Mouse (Mus musculus) activated CD4-positive, CD25-positive, alpha-beta regulatory T cell, adult 4 months (primary cell): ENCODE results near the gene Fam162b. TPM values are rescaled to one million over a fixed set of nuclear protein-coding genes. Genes with fewer than 3 reads are reported as not detected.

ENCODE experiments used
- polyA plus RNA-seq, 2 experiments: library from polyadenylated mRNA; unstranded; fragments of 100-300 nt; shearing (Covaris generic); gene quantifications; one replicate each; pipeline ENCODE4 v1.2.1; 2017

Gene Fam162b
- polyA plus RNA-seq, 2 experiments from 2014 or later: not detected

Other genes starting within 250 kb of the Fam162b start
- 10 to 100 TPM; 32.1 to 69.5 TPM for gene Gm49339, start 109.9 kb downstream of the Fam162b start, polyA plus RNA-seq
- gene Lilr4b, start 109.9 kb downstream of the Fam162b start, polyA plus RNA-seq: 10 to 100 TPM; 40.3 to 56.1 TPM
- gene Lilrb4a, start 99.6 kb downstream of the Fam162b start, polyA plus RNA-seq: 10 to 100 TPM; 48.9 to 65.3 TPM
- not detected for gene Gprc6a, start 40.9 kb upstream of the Fam162b start, polyA plus RNA-seq
- gene Rfx6, start 87.2 kb upstream of the Fam162b start, polyA plus RNA-seq: not detected